Mouse (Mus musculus) MEL (cell line): Measurements from ENCODE around the gene Acot3. TPM values are rescaled to one million over a fixed set of nuclear protein-coding genes. Genes with fewer than 3 reads are reported as not detected.
"Not testable (repeated sequence)": the region's sequence is repeated elsewhere in the genome, so short reads cannot be mapped to it uniquely, and the experiment has no call there.

ENCODE experiments used
- DNase-seq: peaks from one replicate; pipeline ENCODE4 v3.0.0; 2011; ENCODE audit warnings: low read depth, low spot score
- H3K27ac ChIP-seq: 2 replicates; pipeline ENCODE4 v1.5.1; 2012; ENCODE audit warnings: low read depth, mild to moderate bottlenecking, control low read depth, low read length, moderate library complexity; ENCODE audit not compliant: control insufficient read depth
- H3K27me3 ChIP-seq, 2 experiments: fragments of 150-350 bp in 1 of 2; sonication (generic) in 1 of 2; 2 replicates each; pipeline ENCODE4 v1.6.1; 2012; ENCODE audit warnings: low read length in 2 of 2, mild to moderate bottlenecking in 2 of 2, improper control_type of control experiment in 1 of 2, moderate library complexity in 1 of 2; ENCODE audit not compliant: insufficient read depth in 2 of 2, control insufficient read depth in 1 of 2
- H3K36me3 ChIP-seq, 2 experiments: 2 replicates each; pipeline ENCODE4 v1.6.1; 2012 to 2014; ENCODE audit warnings: low read length in 2 of 2, improper control_type of control experiment in 1 of 2, inconsistent platforms in 1 of 2, mild to moderate bottlenecking in 1 of 2; ENCODE audit not compliant: insufficient read depth in 2 of 2, control insufficient read depth in 1 of 2
- H3K4me1 ChIP-seq, 2 experiments: fragments of 150-350 bp in 1 of 2; sonication (generic) in 1 of 2; 2 replicates each; pipeline ENCODE4 v1.6.1; 2012; ENCODE audit warnings: low read length in 2 of 2, improper control_type of control experiment in 1 of 2, mild to moderate bottlenecking in 1 of 2; ENCODE audit not compliant: insufficient read depth in 2 of 2, control insufficient read depth in 1 of 2
- H3K4me3 ChIP-seq, 2 experiments: fragments of 150-350 bp in 1 of 2; sonication (generic) in 1 of 2; 2 replicates each; pipeline ENCODE4 v1.5.1; 2012; ENCODE audit warnings: low read depth in 2 of 2, low read length in 2 of 2, mild to moderate bottlenecking in 2 of 2, moderate library complexity in 2 of 2, control low read depth in 1 of 2, improper control_type of control experiment in 1 of 2; ENCODE audit not compliant: control insufficient read depth in 1 of 2, insufficient read depth in 1 of 2
- H3K79me2 ChIP-seq: 2 replicates; pipeline ENCODE4 v1.6.1; 2012; ENCODE audit warnings: mild to moderate bottlenecking, low read length, moderate library complexity; ENCODE audit not compliant: control insufficient read depth, poor library complexity, insufficient read depth
- H3K9ac ChIP-seq: 2 replicates; pipeline ENCODE4 v1.6.1; 2012; ENCODE audit warnings: low read depth, mild to moderate bottlenecking, control low read depth, low read length, moderate library complexity; ENCODE audit not compliant: control insufficient read depth, poor library complexity, severe bottlenecking
- H3K9me3 ChIP-seq: fragments of 150-350 bp; sonication (generic); replicated peaks from 2 replicates; pipeline ENCODE4 v1.6.1; 2012; ENCODE audit warnings: mild to moderate bottlenecking, low read length, improper control_type of control experiment, moderate library complexity; ENCODE audit not compliant: insufficient read depth
- BHLHE40 ChIP-seq: IDR thresholded peaks from 2 replicates; pipeline ENCODE4 v1.6.1; 2012; ENCODE audit warnings: low read depth, mild to moderate bottlenecking, inconsistent platforms, low read length, improper control_type of control experiment, borderline replicate concordance
- EP300 ChIP-seq, 2 experiments: IDR thresholded peaks; 2 replicates each; pipeline ENCODE4 v1.6.1; 2011; ENCODE audit warnings: improper control_type of control experiment in 2 of 2, low read length in 2 of 2, low read depth in 1 of 2, mild to moderate bottlenecking in 1 of 2
- GATA1 ChIP-seq: IDR thresholded peaks from 2 replicates; pipeline ENCODE4 v1.6.1; 2011; ENCODE audit warnings: low read depth, low read length, improper control_type of control experiment
- MEF2A ChIP-seq: IDR thresholded peaks from 2 replicates; pipeline ENCODE4 v1.6.1; 2014; ENCODE audit warnings: low read depth, mild to moderate bottlenecking, inconsistent platforms, low read length, improper control_type of control experiment; ENCODE audit not compliant: poor library complexity, insufficient replicate concordance, severe bottlenecking; ENCODE audit errors: extremely low read depth
- POLR2A ChIP-seq, 2 experiments: IDR thresholded peaks; 2 replicates each; pipeline ENCODE4 v1.6.1; 2011 to 2012; ENCODE audit warnings: low read length in 2 of 2, mild to moderate bottlenecking in 2 of 2, control low read depth in 1 of 2, improper control_type of control experiment in 1 of 2, low read depth in 1 of 2, moderate library complexity in 1 of 2; ENCODE audit not compliant: control insufficient read depth in 1 of 2, insufficient read depth in 1 of 2, poor library complexity in 1 of 2
- SIN3A ChIP-seq: IDR thresholded peaks from 2 replicates; pipeline ENCODE4 v1.6.1; 2012; ENCODE audit warnings: low read length, improper control_type of control experiment, inconsistent platforms
- TAL1 ChIP-seq: IDR thresholded peaks from 2 replicates; pipeline ENCODE4 v1.6.1; 2012; ENCODE audit warnings: mild to moderate bottlenecking, inconsistent platforms, low read length, moderate library complexity, mixed read lengths
- TCF12 ChIP-seq: IDR thresholded peaks from 2 replicates; pipeline ENCODE4 v1.6.1; 2014; ENCODE audit warnings: low read depth, mild to moderate bottlenecking, inconsistent platforms, low read length, improper control_type of control experiment, moderate library complexity
- ZC3H11A ChIP-seq: IDR thresholded peaks from 2 replicates; pipeline ENCODE4 v1.6.1; 2012; ENCODE audit warnings: low read depth, mild to moderate bottlenecking, inconsistent platforms, low read length, improper control_type of control experiment
- ZKSCAN1 ChIP-seq: IDR thresholded peaks from 2 replicates; pipeline ENCODE4 v1.6.1; 2012; ENCODE audit warnings: low read depth, mild to moderate bottlenecking, inconsistent platforms, low read length, improper control_type of control experiment, moderate library complexity
- ZMIZ1 ChIP-seq: IDR thresholded peaks from 2 replicates; pipeline ENCODE4 v1.6.1; 2012; ENCODE audit warnings: low read depth, mild to moderate bottlenecking, inconsistent platforms, low read length, improper control_type of control experiment, moderate library complexity
- polyA plus RNA-seq, 2 experiments: library from polyadenylated mRNA; stranded (reverse) in 1 of 2; unstranded in 1 of 2; fragments of >175 nt in 1 of 2; fragments of >200 nt in 1 of 2; gene quantifications; 2 replicates each; pipeline versions ENCODE4 v1.2.1 to v1.2.4; 2012; ENCODE audit warnings: low replicate concordance in 2 of 2, low read depth in 1 of 2; ENCODE audit not compliant: insufficient read length in 2 of 2, insufficient read depth in 1 of 2, missing spikeins in 1 of 2
- total RNA-seq: library from RNA; depleted of rRNA; stranded (reverse); fragments of 300-350 nt; gene quantifications from 2 replicates; pipeline ENCODE4 v1.2.3, GENCODE M21; 2012

Gene Acot3
- total and polyA plus RNA-seq, 3 experiments, result not detected

DNA sequence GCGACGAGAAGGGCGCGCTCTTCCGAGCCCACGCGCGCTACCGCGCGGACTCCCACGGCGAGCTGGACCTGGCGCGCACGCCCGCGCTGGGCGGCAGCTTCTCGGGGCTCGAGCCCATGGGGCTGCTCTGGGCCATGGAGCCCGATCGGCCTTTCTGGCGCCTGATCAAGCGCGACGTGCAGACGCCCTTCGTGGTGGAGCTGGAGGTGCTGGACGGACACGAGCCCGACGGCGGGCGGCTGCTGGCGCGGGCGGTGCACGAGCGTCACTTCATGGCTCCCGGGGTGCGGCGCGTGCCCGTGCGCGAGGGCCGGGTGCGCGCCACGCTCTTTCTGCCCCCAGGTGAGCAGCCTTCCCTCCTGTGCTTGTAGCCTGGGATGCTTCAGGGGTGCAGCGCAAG lies 17.6 kb downstream of the Acot3 start:
- DNase-seq, H3K27me3 ChIP-seq: not testable (repeated sequence)

DNA sequence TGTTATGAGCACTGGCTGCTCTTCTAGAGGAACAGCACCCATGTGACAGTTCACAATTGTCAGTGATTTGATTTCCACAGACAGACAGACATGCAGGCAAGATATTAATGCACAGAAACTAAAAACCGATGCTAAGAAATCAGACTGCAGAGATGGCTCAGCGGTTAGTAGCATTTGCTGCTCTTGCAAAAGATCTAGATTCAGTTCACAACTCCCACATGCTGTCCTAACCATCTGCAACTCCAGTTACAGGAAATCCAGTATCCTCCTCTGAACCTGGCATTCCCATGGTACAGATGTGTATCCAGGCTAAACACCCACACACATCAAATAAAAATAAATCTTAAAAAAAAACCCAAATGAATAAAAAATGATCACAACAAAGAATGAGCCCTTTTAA lies 19.8 kb downstream of the Acot3 start:
- H3K79me2 ChIP-seq, result no peaks in the 10 kb centered on the region
- no peaks in the 10 kb centered on the region for H3K36me3 ChIP-seq
- H3K4me1 ChIP-seq, result no peaks in the 10 kb centered on the region
- no peak for DNase-seq
- peaks cover 1 to 2% of the 10 kb centered on the region in 2 experiments; a peak in 2 of 4 replicates for H3K27me3 ChIP-seq
- H3K9ac ChIP-seq, result no peak overlapping the region
- H3K4me3 ChIP-seq, result no peak overlapping the region
- H3K9me3 ChIP-seq, result no peaks in the 10 kb centered on the region
- TF ChIP-seq MEF2A, result no peak
- no peak for TF ChIP-seq ZMIZ1
- no peak for TF ChIP-seq ZKSCAN1
- no peak for TF ChIP-seq BHLHE40
- no peak overlapping the region for H3K27ac ChIP-seq

More for the DNA sequence above, 17.6 kb downstream of the Acot3 start:
- H3K4me1 ChIP-seq, H3K36me3 ChIP-seq, H3K79me2 ChIP-seq, H3K4me3 ChIP-seq, H3K27ac ChIP-seq: not testable (repeated sequence)
- TF ChIP-seq POLR2A (IDR thresholded peaks at IDR 0.05; ENCODE audit: control insufficient read depth in 1 of 2, insufficient read depth in 1 of 2, low read depth in 1 of 2, low read length in 2 of 2, poor library complexity in 1 of 2), result 0 out of 4 replicates have a peak, but pooled peaks of 1 of the 2 experiments have one; percentile 23
- TF ChIP-seq, all 39 proteins: peak for 1; not testable (repeated sequence) for 38
- not testable (repeated sequence) for H3K9ac ChIP-seq, H3K9me3 ChIP-seq

DNA sequence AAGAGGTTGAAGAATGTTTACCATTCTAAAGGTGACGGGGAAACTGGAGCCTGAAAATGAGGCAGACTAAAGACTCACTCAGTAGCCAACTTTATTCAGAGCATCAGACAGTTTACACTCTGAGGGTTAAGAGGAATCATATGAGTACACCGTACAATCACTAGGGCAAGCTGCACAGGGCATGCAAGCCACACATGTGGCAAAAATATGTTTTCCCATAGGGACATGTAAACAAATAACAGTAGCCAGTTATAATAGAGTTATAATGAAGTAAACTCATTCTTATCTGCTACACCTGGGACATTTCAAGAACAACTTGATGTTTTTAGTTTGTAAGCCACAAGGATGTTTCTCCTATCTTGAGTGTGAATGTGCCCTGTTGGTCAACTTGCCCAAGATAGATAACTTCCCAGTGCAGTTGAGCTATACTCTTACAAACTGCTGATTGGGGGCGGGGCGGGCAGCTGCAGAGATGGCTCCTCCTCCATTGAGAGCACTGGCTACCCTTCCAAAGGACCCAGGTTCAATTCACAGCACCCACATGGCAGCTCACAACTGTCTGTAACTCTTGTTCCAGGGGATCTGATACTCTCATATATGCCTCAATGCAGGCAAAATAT lies 25.5 kb downstream of the Acot3 start:
- H3K79me2 ChIP-seq, result no peaks in the 10 kb centered on the region
- H3K27ac ChIP-seq, result no peak overlapping the region
- peaks cover 1 to 3% of the 10 kb centered on the region in 2 experiments for H3K27me3 ChIP-seq
- peak; percentile 14 for DNase-seq
- H3K4me1 ChIP-seq, result no peaks in the 10 kb centered on the region
- no peaks in the 10 kb centered on the region for H3K36me3 ChIP-seq
- TF ChIP-seq TAL1 (no peak), SIN3A (no peak), TCF12 (peak; percentile 45; the same call in 1 of the 2 replicates), ZC3H11A (no peak), BHLHE40 (no peak), GATA1 (peak; percentile 41), EP300 (IDR thresholded peaks at IDR 0.05; ENCODE audit: low read depth in 1 of 2, low read length in 2 of 2) (peak in 1 of 2 experiments; percentile 43; a peak in 1 of 4 replicates)
- TF ChIP-seq, all 39 proteins: peak for 3
- Histone ChIP-seq H3K4me3 (no peak overlapping the region), H3K9ac (no peak overlapping the region), H3K9me3 (no peaks in the 10 kb centered on the region)
